Mouse (Mus musculus): ENCODE results near the gene Plppr3.

DNA sequence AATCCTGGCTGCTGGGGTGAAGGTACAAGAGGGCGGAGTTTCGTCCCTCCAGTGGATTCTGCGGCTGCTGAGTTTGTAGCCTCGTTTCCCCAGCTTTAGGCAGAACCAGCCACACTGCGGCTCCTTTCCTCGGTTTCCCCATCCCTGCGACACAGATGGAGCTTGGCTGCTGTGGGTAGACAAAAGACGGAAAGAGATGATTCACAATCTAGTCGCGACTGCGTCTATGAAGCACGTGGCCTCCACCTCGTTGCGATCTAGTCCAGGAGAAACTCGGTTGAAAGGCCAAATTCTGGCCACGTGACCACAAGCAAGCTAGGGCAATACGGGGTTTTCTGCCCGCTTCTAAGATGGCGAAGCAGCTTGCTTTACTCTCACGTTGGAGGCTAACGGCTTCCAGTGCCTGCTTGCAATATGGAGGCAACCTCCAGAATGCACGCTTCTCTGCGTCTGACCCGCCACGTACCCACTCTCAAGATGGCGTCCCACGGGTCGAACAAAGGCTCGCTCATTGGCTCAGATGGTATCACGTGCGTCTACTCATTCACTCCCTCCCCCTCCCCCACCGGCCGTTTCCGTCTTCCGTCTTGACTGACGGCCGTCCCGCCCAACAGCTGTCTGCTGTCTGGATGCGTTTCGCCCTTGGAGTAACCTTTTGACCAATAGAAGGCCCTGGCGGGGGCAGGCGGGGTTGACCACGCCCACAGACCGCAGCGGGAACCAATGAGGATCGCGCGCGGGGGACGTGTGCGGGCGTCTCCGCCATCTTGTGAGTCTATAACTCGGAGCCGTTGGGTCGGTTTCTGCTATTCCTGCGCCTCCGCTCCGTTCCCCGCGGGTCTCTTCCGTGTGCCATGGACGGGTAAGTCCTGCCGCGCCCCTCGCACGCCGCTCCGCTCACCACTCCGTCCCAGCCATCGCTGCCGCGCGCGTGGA lies 20.3 kb downstream of the Plppr3 start, which contains the start of gene Ptbp1:
- TF ChIP-seq GATA1 (IDR thresholded peaks at IDR 0.05; ENCODE audit: low read length) (no peak), TAL1 (IDR thresholded peaks at IDR 0.05; ENCODE audit: low read length) (no peak)

Measured in erythroblast, embryonic 14.5 days (primary cell).